Mouse (Mus musculus): ENCODE measurements around the gene Utp11. TPM values are rescaled to one million over a fixed set of nuclear protein-coding genes. Genes with fewer than 3 reads are reported as not detected.

The Utp11 gene
- total RNA-seq, 2 experiments from 2014 or later = 17.3 to 18.7 TPM

GRCm38 (mm10) chr4:124703881-124704796 lies 10.7 kb upstream of the Utp11 start:
- DNase-seq = peak; percentile 46

DNA sequence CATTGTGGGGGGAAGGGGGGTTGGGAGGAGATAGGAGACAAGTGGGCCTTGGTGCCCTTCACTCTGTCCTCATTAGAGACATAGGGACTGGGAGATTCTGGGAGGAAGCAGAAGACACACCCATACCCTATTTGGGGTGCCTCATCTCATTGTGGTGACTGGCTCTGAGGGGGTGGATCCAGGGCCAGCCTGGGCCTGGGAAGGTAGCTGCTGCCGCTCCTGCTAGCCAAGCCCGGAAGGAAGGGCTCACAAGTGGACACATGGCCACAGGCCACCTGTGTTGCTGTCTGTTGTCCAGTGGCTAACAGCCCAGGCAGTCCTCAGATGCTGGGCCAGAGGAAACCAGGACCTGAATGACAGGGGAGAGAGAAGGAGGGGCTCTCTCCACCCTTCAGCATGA lies 10.0 kb upstream of the Utp11 start:
- DNase-seq = peak; percentile 34

- peak; percentile 38 for DNase-seq
These were observed 8.5 kb upstream of the Utp11 start for GRCm38 (mm10) chr4:124701916-124702315.

DNA sequence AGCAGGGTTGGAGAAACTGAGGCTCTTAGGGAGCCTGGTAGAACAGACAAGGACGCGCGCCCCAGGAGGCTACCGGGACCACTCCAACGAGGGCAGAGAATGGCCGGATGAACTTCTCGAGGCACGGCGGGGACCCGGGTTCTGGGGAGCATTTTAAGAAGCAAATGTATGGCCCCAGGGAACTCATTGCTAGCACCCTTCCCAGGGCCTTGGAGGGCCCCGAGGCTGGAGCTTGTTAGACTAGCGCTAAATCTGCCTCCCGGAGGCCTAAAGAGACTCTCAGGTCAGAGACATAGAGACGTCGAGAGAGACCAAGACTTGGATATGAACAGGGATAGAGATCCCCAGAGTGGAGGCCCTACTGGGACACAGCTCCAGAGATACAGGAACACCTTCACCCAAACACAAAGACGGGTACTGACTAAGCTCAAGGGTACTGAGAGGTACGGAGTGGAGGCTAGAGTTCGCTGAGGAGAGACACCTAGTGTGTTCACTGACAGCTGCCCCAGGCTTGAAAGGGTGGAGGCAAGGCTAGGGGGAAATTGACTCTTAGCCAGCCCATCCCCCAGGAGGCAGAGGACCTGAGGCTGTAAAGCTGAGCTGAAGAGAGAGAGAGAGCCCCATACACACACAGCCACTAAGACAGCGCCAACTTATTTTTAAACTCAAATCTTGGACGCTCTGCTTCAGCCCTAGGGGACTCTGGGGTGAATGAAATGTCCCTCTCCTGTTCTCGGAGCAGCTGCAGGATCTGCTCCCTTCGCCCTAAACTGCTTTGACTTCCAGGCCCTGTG lies 7.8 kb upstream of the Utp11 start:
- peak; percentile 67 for DNase-seq

- peak; percentile 78 for DNase-seq
These were observed 7.0 kb upstream of the Utp11 start, which contains the start of gene Fhl3 for GRCm38 (mm10) chr4:124700248-124700971. Gene Fhl3, plus strand, starts transcription at chr4:124700701.

- DNase-seq = no peak
These were observed 6.4 kb upstream of the Utp11 start for GRCm38 (mm10) chr4:124699791-124700190.

DNA sequence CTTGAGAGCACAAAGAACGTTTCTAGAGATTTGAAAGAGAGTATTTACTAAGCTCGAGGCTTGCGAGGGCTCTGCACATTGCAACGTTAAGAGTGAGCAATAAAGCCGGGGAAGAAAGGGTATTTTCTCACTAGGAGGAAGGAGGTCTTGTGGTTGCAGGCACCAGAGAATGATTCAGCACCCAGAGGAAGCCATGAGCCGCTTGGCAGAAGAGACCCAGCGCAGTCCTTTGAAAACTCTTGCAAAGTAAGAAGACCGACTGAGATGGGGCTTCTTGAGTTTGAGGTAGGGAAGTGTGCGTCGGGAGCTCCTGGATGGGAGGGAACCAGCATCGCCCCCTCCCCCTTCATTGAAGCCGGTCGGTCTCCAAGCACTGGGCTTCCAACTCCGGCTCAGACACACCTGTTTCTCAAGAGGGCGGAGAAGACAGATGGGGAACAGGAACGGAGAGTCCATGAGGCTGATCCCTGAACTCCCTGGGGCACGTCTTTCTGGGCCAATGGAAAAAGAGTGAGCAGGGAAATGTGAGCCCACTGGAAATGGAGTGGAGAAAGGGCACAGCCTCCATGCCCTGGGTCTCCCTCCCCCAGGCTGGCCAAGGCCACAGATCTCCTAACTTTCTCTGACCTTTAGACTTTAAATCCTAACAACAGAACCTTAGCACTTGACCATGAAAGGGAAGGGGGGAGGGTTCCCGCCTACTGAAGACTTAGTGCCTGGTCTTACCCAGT lies 2.6 kb upstream of the Utp11 start:
- DNase-seq = no peak

GRCm38 (mm10) chr4:124694572-124694971 lies 1.2 kb upstream of the Utp11 start:
- DNase-seq = no peak

DNA sequence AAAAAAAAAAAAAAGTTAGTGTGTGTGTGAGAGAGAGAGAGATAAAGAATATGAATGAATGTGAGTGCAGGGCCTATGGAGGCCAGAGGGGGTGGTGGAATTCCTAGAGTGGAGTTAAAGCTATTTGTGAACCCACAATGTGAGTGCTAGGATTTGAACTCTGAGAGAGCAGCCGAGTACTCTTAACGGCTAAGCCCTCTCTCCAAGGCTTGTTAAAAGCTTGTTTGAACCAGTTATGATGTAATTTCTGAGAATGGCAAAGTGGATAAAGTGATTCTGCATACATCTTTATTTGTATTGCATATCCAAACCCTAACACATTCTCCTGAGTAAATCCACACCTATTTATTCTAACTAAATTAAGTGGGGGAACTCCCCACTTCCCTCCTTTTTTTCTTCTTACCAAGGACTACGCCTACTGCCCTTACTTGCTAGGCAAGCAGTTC lies 961 bp downstream of the Utp11 start:
- DNase-seq = no peak

DNA sequence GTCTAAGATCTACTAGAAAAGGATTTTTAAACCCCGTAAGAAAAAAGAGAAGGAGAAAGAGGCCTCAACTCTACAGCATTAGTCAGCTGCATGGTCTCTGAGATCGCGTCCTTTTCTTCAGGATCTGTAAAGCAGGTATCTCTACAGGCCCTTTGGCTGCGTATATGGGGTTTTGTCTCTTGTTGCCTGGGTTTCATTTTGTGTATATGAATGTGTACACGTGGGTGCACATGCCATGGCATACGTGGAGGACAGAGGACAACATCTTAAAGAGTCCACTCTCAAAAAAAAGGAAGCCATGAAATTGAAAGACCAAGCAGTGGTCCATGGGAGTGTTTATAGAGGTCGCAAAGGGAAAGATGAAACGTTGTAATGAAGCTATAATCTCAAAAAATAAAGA lies 1.9 kb downstream of the Utp11 start:
- DNase-seq = no peak

GRCm38 (mm10) chr4:124685897-124686402 lies 7.5 kb downstream of the Utp11 start:
- no peak for DNase-seq

- no peak for DNase-seq
These were observed 7.9 kb downstream of the Utp11 start for GRCm38 (mm10) chr4:124685453-124685852.

DNA sequence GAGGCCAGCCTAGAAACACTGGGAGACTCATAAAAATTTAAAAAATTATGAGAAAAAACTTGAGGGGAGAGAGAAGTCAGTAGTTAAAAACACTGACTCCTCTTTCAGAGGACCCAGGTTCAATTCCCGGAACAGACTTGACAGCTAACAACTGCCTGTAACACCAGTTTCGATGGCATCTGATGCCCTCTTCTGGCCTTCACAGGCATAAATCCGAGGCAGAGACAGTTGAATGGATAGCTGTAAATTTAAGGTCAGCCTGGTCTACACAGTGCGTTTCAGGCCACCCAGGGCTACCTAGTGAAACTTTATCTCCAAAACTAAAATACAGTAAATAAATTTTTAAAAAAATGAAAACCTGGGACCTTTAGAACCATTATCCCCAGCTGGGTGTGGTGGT lies 8.4 kb downstream of the Utp11 start:
- DNase-seq = no peak

- DNase-seq = no peak
These were observed 9.9 kb downstream of the Utp11 start for GRCm38 (mm10) chr4:124683474-124683873.

DNA sequence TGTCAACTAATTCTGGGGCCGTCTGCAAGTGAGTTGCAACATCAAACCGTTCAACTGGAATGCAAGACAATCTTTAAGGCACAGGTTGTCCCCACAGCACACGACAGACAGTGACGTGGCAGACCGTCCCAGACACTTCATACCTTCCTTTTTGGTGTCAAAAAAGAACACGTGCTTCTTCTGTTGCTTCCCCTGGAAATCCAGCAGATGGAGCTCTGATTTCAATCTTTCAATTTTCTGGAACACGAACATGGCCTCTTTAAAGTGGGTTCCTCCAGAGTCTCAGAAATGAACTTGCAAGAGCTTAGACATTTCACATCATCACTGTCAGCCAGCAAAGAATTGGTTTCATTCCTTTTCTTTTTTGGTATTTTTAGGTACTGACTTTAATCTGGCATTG lies 11.1 kb downstream of the Utp11 start:
- DNase-seq = no peak

GRCm38 (mm10) chr4:124675958-124676357 lies 17.4 kb downstream of the Utp11 start:
- no peak for DNase-seq

DNA sequence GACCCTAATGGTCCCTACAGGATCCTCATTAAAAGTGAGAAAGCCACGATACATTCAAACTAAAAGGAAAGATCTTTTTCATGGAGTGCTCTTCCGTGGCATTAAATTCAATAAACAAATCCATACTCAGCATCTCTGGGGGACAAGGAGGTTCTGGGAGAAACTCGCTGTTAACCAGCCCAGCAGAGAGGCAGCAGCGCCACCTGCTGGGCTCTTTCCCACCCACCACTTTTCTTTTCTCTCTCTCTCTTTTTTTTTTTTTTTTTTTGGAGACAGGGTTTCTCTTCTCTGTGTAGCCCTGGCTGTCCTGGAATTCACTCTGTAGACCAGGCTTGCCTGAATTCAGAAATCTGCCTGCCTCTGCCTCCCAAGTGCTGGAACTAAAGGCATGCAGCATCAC lies 18.4 kb downstream of the Utp11 start:
- DNase-seq = peak; percentile 76

DNA sequence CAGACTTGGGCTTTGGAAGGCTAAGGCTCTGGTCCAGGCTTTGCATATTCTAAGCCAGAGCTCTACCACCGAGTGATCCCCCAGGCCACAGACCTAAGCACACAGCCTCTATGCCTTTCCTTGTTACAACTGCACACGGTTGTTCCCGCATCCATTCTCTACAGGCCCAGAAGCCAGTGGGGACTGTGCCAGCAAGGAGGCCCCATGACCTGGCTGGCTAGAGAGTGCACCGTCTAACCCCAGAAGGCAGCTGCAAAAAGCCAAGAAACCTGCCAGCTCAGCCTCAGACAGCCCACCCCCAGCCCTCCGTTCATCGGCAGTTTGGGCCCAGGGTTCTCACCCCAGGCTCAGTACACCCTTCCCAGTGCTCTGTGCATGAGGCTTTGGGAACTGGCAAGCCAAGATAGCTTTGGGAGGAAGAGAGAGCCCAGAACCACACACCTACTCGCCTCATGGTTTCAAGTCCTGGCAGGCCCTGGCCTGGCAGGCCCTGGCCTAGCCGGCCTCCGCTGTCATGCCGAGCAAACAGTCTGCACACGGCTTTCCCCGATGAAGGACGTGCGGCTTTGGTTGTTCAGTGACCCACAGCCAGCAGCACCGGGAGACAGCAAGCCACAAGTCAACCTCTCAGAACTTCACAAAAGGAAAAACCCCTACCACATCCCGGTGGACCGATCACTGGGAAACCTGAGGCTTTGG lies 18.9 kb downstream of the Utp11 start:
- no peak for DNase-seq

DNA sequence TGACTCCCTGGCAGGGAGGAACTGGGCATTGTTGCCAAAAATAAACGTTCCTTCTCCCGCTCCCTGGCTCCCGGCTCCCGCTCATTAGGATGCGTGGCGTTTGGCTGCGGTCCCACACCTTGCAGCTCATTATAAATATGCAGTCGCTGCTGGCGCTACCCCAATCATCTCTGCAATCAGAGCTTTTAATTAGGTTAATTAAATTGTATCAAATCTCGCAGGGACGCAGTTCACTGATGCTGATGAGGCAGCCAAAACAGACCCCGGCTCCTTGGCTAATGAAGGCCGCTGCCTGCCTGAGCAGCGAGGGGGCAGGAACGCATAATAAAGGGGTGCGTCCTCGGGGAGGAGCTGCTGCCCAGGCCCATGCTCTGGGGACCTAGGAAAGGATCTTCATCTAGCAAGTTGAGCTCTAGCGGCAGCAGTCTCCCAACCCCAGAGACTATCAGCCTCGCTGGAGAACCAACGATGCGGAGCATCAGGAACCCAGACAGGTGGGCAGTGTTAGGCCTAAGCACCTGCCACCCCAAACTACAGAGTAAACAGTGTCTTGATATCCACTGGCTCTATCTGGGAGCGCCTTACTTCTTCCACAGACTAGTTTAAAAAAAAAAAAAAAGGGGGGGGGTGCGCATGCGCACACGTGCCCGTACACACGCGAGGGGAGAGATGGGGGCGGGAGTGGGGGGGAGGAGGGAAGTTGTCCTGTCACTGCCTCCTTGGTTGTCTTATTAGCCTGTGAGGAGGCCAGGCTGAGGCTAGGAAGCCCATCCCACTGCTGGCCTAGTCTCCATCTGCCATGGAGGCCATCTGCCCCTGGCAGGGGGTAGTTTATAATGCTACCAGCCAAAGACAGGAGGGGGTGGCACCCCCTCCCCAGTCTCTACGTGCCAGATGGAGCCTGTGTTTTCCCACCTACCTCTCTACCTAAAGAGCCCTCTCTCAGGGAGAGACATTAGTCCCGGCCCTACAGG lies 20.8 kb downstream of the Utp11 start:
- DNase-seq = no peak

GRCm38 (mm10) chr4:124671583-124671982 lies 21.8 kb downstream of the Utp11 start:
- DNase-seq = no peak
